Mouse (Mus musculus) MEL (cell line): ENCODE data around the gene Prpsap1.

Experiments
- CHD1 ChIP-seq: IDR thresholded peaks from 2 replicates; pipeline ENCODE4 v1.6.1; 2012; ENCODE audit warnings: low read depth, mild to moderate bottlenecking, inconsistent platforms, low read length, improper control_type of control experiment
- GATA1 ChIP-seq: IDR thresholded peaks from 2 replicates; pipeline ENCODE4 v1.6.1; 2011; ENCODE audit warnings: low read depth, low read length, improper control_type of control experiment
- MEF2A ChIP-seq: IDR thresholded peaks from 2 replicates; pipeline ENCODE4 v1.6.1; 2014; ENCODE audit warnings: low read depth, mild to moderate bottlenecking, inconsistent platforms, low read length, improper control_type of control experiment; ENCODE audit not compliant: poor library complexity, insufficient replicate concordance, severe bottlenecking; ENCODE audit errors: extremely low read depth
- NRF1 ChIP-seq: IDR thresholded peaks from 2 replicates; pipeline ENCODE4 v1.6.1; 2014; ENCODE audit warnings: low read depth, mild to moderate bottlenecking, inconsistent platforms, low read length, improper control_type of control experiment, moderate library complexity; ENCODE audit not compliant: poor library complexity, insufficient read depth, severe bottlenecking
- SMC3 ChIP-seq: IDR thresholded peaks from 2 replicates; pipeline ENCODE4 v1.6.1; 2011; ENCODE audit warnings: low read depth, low read length, improper control_type of control experiment
- USF1 ChIP-seq: IDR thresholded peaks from 2 replicates; pipeline ENCODE4 v1.6.1; 2014; ENCODE audit warnings: low read depth, mild to moderate bottlenecking, inconsistent platforms, low read length, improper control_type of control experiment, moderate library complexity
- ZC3H11A ChIP-seq: IDR thresholded peaks from 2 replicates; pipeline ENCODE4 v1.6.1; 2012; ENCODE audit warnings: low read depth, mild to moderate bottlenecking, inconsistent platforms, low read length, improper control_type of control experiment
- ZKSCAN1 ChIP-seq: IDR thresholded peaks from 2 replicates; pipeline ENCODE4 v1.6.1; 2012; ENCODE audit warnings: low read depth, mild to moderate bottlenecking, inconsistent platforms, low read length, improper control_type of control experiment, moderate library complexity
- ZMIZ1 ChIP-seq: IDR thresholded peaks from 2 replicates; pipeline ENCODE4 v1.6.1; 2012; ENCODE audit warnings: low read depth, mild to moderate bottlenecking, inconsistent platforms, low read length, improper control_type of control experiment, moderate library complexity

DNA sequence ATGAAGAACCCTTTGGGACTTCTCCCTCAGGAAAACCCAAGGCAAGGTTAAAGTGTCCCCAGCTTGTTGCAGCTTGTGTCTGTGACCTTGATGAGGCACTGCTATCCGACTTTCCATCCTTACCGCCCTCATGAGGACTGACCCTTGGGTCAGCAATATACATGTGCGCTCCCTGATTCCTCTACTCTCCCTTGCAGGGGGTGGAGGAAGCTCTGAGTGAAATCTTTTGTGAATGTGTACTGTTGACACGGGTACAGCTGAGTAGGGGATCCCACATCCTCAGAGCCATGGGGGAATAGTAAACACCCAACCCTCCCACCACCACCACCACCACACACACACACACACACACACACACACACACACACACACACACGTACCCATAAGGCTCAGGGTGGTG, 30.7 kb downstream of the Prpsap1 start:
- TF ChIP-seq SMC3, result no peak
- no peak for TF ChIP-seq ZMIZ1
- TF ChIP-seq NRF1, result no peak
- no peak for TF ChIP-seq ZC3H11A
- TF ChIP-seq GATA1, result no peak
- no peak for TF ChIP-seq ZKSCAN1
- no peak for TF ChIP-seq CHD1
- no peak for TF ChIP-seq MEF2A
- TF ChIP-seq USF1, result no peak
